Mouse (Mus musculus): ENCODE measurements around the gene Tmem223.

The Tmem223 gene

GRCm38 (mm10) chr19:8803204-8803780, 32.5 kb downstream of the Tmem223 start:
- no peak for DNase-seq (ENCODE audit: low spot score)

- DNase-seq (ENCODE audit: low spot score): no peak
Measured at GRCm38 (mm10) chr19:8803879-8804660, 33.3 kb downstream of the Tmem223 start.

GRCm38 (mm10) chr19:8806810-8807209, 36.0 kb downstream of the Tmem223 start:
- DNase-seq (ENCODE audit: low spot score): no peak

DNA sequence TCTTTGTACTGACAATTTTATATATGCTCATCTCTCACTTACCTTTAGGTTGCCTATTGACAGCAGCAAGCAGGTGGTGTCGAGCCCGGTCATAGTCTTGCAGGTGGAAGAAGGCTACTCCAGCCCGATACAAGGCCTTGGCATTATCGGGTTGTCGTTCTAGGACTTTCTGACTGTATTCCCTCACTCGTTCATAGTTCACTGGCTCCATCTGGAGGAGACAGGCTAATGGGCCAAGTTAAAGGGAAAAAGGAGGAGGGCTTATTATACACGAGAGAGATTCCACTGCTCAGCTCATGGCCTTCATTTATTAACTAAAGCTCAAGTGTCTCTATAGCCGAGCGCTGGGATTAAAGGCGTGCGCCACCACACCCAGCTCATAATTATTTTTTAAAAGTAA, 45.0 kb downstream of the Tmem223 start:
- no peak for DNase-seq (ENCODE audit: low spot score)

DNA sequence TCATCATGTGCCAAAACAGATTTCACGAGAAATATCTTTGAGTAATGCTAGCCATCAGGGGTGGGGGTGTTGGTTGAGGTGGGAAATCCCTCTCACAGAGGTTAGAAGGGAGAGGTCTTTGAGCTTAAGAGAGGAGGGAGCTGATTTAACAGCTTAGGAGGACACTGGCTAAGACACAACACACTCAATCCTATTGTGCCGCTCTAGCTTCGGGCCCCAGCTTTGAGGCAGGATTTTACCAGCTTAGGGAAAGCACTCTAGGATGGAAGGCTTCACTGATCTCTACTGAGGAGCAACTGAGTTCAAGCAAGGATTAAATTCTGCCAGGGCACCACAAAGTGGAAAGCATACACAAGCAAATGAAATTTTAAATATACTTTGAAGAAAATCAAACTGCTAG, 46.2 kb downstream of the Tmem223 start:
- DNase-seq (ENCODE audit: low spot score): no peak

- no peak for DNase-seq (ENCODE audit: low spot score)
Measured at GRCm38 (mm10) chr19:8818301-8818798, 47.6 kb downstream of the Tmem223 start.

DNA sequence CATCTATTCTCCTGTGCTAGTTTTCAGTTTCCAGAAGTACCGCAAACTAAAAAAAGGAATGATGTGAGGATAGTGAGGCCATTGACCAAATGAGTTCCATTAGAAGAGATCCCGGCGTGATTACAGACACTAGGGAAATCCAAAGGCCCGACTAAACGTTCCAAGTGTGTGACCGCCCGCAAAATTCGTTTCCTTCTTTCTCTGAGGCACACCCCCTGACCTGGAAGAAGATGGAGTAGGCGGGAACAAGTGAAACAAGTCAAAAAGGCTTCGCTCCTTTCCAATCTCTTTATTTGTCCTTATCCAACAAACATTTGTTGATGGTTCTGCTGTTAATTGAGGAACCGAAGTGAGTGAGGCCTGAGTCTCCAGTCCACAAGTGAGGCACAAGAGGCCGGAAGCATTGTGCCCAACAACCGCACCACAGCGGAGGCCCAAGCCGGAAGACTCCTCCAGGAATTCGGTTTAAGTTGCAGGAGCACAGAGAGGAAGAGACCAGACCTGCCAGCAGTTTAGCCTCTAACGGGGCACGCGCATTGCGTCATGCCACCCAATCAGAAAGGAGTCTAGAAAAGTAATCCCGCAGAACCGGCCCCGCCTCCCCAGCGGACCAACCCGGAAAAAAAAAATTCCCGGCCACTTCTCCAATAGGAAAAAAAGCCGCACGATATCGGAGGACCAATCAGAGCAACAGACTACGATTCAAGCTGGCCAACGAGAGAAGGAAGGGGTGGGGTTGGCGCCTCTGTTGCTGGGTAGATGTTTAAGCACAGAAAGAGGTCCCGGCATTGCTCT, 48.2 kb downstream of the Tmem223 start, which contains the start of gene Ttc9c:
Gene Ttc9c (minus strand): TSS at position 533 of the 795 bp plus-strand sequence.
- DNase-seq (ENCODE audit: low spot score): peak; percentile 94

GRCm38 (mm10) chr19:8819596-8820423, 49.0 kb downstream of the Tmem223 start, which contains the start of gene Hnrnpul2:
Hnrnpul2 (plus strand) TSS chr19:8820010.
- peak; percentile 98 for DNase-seq (ENCODE audit: low spot score)

DNA sequence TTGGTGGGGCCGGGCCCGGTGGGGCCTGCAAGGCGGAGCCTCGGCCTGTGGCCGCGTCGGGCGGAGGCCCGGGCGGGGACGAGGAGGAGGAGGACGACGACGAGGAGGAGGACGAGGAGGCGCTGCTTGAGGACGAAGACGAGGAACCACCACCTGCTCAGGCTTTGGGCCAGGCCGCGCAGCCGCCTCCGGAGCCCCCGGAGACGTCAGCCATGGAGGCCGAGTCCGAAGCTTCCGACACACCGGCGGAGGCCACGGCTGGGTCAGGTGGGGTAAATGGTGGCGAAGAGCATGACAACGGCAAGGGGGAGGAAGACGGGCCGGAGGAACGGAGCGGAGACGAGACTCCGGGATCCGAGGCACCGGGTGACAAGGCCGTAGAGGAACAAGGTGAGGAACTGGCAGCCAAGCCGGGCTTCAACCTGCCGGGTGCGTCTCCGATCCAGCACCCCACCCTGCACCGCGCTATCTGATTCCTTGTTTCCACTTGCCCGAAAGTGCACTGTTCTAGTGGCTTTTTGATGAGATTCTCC, 49.7 kb downstream of the Tmem223 start:
- no peak for DNase-seq (ENCODE audit: low spot score)

GRCm38 (mm10) chr19:8821146-8821545, 50.4 kb downstream of the Tmem223 start:
- no peak for DNase-seq (ENCODE audit: low spot score)
